Mouse (Mus musculus): Measurements from ENCODE around the gene Cfap70. TPM values are rescaled to one million over a fixed set of nuclear protein-coding genes. Genes with fewer than 3 reads are reported as not detected.

The Cfap70 gene
- not detected for total RNA-seq (2023)

GRCm38 (mm10) chr14:20451765-20452331, at the start of gene Cfap70:
Cfap70 (minus strand) TSS chr14:20452226.

GRCm38 (mm10) chr14:20496603-20497002, 44.6 kb upstream of the Cfap70 start, which contains the start of gene Mss51:
Mss51 (minus strand) TSS chr14:20496901.

GRCm38 (mm10) chr14:20479291-20480194, 27.5 kb upstream of the Cfap70 start, which contains the start of gene Anxa7:
Anxa7 (minus strand) TSS chr14:20480133.

GRCm38 (mm10) chr14:20393205-20393913, 58.7 kb downstream of the Cfap70 start, which contains the start of gene Mrps16:
Mrps16 (minus strand) TSS chr14:20393634.

GRCm38 (mm10) chr14:20388441-20389129, 63.4 kb downstream of the Cfap70 start, which contains the start of gene Dnajc9:
Dnajc9 (minus strand) TSS chr14:20388910.

GRCm38 (mm10) chr14:20347991-20348541, 104.0 kb downstream of the Cfap70 start, which contains the start of the genes Ecd and Fam149b:
Ecd (minus strand) TSS chr14:20348121.
Fam149b (plus strand) TSS chr14:20348162.

Other genes with a start within 250 kb of the Cfap70 start
- not detected for gene Kcnk16, start 183.0 kb downstream of the Cfap70 start, total RNA-seq (2023)
- gene Nudt13, start 157.5 kb downstream of the Cfap70 start, total RNA-seq (2023), result 10 to 100 TPM; 30.3 to 31.9 TPM
- 10 to 100 TPM; 25.6 to 28.5 TPM for gene Ecd, start 104.1 kb downstream of the Cfap70 start, total RNA-seq (2023)
- 10 to 100 TPM; 22.3 to 23.6 TPM for gene Fam149b, start 104.1 kb downstream of the Cfap70 start, total RNA-seq (2023)
- 1 to 10 TPM; 9.1 to 9.3 TPM for gene Dnajc9, start 63.3 kb downstream of the Cfap70 start, total RNA-seq (2023)
- 10 to 100 TPM; 23.5 to 27.3 TPM for gene Mrps16, start 58.6 kb downstream of the Cfap70 start, total RNA-seq (2023)
- gene Anxa7, start 27.9 kb upstream of the Cfap70 start, total RNA-seq (2023), result 10 to 100 TPM; 60.9 to 75.6 TPM
- 1 to 10 TPM; 1.2 to 1.3 TPM for gene Mss51, start 44.7 kb upstream of the Cfap70 start, total RNA-seq (2023)
- gene Ppp3cb, start 94.3 kb upstream of the Cfap70 start, total RNA-seq (2023), result 10 to 100 TPM; 54.9 to 56.5 TPM
- 1 to 10 TPM; 2.8 to 3.1 TPM for gene Usp54, start 188.8 kb upstream of the Cfap70 start, total RNA-seq (2023)
- gene Myoz1, start 204.3 kb upstream of the Cfap70 start, total RNA-seq (2023), result not detected
- not detected for gene Synpo2l, start 216.1 kb upstream of the Cfap70 start, total RNA-seq (2023)
- gene Sec24c, start 222.1 kb upstream of the Cfap70 start, total RNA-seq (2023), result 100 to 1,000 TPM; 192 to 197 TPM
- 1 to 10 TPM; 9.9 TPM for gene Fut11, start 242.7 kb upstream of the Cfap70 start, total RNA-seq (2023)